Mouse (Mus musculus) CD4-positive naive resting alpha-beta T cell, adult 76 days (primary cell): Measurements from ENCODE around the gene Mbnl2. TPM values are rescaled to one million over a fixed set of nuclear protein-coding genes. Genes with fewer than 3 reads are reported as not detected.

Experiments used
- total RNA-seq: library from RNA; stranded (reverse); gene quantifications from one replicate; pipeline ENCODE4 v1.2.4, GENCODE M21; 2023

Gene Mbnl2
- total RNA-seq = 88.3 TPM

GRCm38 (mm10) chr14:120275246-120276238 lies at the start of gene Mbnl2:
Mbnl2 (plus strand) TSS chr14:120275669.

GRCm38 (mm10) chr14:120477982-120478568 lies 202.6 kb downstream of the Mbnl2 start, which contains the start of gene Rap2a:
Rap2a (plus strand) TSS chr14:120478444.

Other genes with a start within 250 kb of the Mbnl2 start
- gene Oxgr1, start 233.2 kb upstream of the Mbnl2 start, total RNA-seq = not detected
- gene Rap2a, start 202.8 kb downstream of the Mbnl2 start, total RNA-seq = 4.2 TPM